Mouse (Mus musculus) kidney, adult 9 months (tissue): ENCODE results near the gene Tom1.

ENCODE experiments used
- DNase-seq: peaks from one replicate; pipeline ENCODE4 v3.0.0; 2022

The Tom1 gene

GRCm38 (mm10) chr8:75042974-75043373 lies 9.5 kb downstream of the Tom1 start:
- no peak for DNase-seq

GRCm38 (mm10) chr8:75046303-75046702 lies 12.8 kb downstream of the Tom1 start:
- DNase-seq = no peak

- DNase-seq = no peak
These were observed 14.3 kb downstream of the Tom1 start for GRCm38 (mm10) chr8:75047784-75048183.

DNA sequence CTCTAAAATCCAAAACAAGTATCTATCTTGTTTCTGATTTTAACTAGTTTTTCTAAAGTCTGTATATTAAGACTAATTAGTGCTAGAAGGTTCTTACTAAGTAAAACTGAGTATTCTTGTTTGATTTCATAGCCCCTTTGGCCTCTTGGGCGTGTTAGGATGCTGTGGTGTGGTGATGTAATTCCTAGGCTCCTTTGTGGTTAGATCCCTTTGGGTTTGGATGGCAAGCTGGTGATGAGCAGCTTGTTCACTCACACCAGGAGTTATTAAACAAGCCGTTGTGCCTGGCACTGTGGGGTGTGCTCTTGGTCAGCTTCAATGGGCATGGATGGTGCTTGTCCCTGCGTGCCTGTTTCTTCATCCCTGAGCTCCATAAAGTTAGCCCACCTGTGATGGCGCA lies 19.8 kb downstream of the Tom1 start:
- no peak for DNase-seq

DNA sequence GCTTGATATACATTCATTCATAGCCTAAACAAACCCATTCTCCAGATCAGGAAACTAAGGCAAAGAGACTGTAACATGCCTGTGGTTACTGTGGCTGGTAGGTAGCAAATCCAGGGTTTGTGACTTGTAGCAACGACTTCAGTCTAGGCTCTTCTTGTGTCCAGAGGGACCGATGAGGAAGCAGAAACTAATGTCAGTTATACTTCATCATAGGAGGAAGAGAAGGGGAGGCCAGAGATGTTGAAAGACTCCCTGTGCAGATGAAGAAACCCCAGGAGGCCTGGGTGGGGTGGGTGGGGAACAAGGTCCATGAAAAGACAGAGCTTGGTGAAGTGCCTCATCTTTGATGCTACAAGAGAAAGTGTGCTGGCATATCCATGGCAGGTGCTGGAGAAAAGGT lies 22.2 kb downstream of the Tom1 start:
- no peak for DNase-seq

GRCm38 (mm10) chr8:75060022-75060421 lies 26.5 kb downstream of the Tom1 start:
- no peak for DNase-seq

DNA sequence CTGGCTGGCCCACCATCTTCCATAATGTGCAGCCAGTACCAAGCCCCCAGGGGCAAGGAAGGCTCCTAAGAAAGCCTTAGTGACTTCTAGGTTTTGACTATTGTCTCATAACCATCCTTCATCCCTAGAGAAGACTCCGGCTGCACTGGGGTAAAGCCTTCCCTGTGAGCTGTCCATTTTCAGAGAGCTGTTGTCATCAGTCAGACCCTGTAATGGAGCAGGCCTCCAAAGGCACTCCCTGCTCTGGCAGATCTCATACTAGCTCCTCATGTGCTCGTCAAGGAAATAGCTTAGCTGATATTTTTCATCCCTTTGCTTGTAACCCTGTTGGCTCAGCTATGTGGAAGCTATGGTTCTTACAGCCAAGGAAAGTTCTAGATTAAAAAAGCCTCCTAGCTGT lies 27.3 kb downstream of the Tom1 start:
- no peak for DNase-seq

GRCm38 (mm10) chr8:75063290-75063689 lies 29.8 kb downstream of the Tom1 start:
- no peak for DNase-seq

DNA sequence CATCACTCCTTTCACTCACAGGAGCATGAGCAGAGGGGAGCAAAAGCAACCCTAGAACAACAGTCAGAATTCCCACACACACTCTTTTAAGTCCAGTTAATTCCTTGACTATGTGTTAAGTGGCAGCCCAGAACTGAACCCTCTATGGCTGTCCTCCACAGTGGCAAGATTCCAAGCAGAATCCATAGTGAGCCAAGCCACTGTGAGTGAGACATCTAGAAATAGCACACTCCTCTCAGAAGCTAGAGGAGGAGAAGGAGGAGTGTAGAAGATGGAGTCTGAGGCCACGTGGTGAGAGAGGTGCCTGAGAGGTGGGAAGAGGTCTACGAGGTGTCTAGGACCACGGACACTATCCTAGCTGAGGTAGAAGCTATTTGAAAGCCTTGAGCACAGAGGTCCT lies 31.3 kb downstream of the Tom1 start:
- no peak for DNase-seq

GRCm38 (mm10) chr8:75067287-75067686 lies 33.8 kb downstream of the Tom1 start:
- no peak for DNase-seq

DNA sequence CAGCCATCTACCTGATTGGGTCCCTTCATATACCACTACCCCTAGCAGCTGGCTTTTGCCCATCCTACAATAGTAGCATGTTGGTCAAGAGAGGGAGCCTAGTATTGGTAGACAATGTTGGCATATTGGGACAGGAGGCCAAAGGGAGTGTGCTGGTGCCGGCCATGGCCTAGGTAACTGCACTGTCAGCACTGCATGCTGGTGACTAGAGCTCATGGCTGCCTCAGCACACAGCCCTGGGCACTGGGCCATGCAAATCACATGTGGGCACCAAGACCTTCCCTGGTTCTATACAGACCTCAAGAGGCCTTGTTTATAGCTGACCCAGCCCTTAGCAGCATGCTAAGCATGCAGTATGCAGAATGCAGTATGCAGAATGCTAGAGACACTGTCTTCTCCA lies 36.8 kb downstream of the Tom1 start:
- no peak for DNase-seq

GRCm38 (mm10) chr8:75071627-75072346 lies 38.3 kb downstream of the Tom1 start:
- DNase-seq = peak; percentile 92

DNA sequence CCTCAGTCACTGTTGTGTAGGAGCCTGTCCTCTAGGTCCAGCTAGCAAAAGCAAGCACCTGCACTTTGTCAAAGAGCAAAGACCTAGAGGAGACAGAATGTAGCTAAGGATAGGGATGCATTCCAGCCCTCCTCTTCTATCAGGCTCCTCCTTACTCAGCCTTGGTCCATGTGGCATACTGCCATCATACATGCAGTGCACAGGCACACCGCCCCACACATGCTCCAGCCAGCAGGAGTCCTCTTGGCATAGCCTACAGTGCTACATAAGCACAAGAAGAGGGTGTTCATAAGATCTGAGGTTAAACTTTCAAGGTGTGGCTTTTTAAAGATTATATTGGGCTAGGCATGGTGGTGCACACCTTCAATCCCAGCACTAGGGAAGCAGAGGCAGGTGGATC lies 41.4 kb downstream of the Tom1 start:
- no peak for DNase-seq

DNA sequence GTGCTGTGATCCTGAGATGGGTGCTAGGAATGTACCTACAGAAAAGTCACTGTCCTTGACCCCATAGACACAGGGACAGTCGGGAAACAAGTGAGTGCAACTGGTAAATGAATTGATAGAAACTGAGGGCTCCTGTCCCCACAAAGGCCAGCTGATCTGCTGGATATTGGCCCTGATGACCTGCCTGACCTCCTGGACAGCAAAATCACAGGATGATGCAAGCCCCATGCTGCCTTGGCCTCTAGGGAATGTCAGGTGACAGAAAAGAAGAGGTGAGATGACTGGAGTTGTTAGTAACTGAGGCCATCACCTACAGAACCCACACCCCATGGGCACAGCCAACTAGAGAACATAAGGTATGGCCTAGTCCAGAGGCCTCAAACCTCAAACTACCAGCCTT lies 44.7 kb downstream of the Tom1 start:
- no peak for DNase-seq

DNA sequence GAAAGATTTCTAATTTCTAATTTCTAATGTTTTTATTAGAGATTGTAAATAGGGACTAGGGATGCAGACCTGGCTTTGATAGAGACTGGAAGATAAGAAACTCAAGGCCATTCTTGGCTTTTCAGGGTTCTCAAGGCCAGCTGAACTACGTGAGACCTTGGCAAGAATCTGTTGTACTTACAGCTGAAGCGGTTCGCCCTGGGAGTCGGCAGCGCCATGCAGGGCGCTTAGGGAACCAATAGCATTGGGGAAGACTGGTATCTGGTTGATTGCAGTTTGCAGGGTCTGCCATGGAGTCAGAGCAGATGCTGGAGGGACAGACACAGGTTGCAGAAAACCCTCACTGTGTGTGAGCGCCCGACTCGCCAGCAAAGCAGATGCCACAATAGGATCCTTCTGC lies 45.3 kb downstream of the Tom1 start:
- no peak for DNase-seq

DNA sequence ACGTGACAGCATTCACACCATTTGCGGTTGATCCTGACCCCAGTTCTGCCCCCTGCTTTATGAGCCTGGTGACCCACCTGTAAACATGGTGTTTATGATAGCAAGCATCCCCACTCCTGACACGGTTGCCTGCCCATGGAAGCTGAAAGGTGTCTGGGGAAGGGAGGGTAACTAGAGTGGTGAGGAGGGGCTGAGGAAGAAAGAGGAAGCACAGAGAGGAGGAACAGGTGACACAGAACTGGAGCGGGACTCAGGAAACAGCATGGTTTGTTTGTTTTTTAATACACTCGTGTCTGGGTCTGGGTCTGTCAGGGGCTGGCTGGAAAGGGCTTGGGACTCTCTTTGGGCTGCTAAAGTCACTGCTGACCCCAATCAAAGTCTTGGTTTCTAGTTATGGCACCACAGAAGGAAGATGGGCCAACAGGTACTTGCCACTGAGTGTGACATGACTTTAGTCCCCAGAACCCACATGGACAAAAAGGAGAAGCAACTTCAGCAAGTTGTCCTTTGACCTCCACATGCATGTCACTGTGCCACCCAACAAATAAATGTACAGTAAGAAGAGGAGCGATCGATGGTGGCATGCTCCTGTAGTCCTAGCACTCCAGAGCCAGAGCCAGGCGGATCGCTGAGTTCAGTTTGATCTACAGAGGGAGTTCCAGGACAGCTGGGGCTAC lies 48.0 kb downstream of the Tom1 start:
- no peak for DNase-seq

DNA sequence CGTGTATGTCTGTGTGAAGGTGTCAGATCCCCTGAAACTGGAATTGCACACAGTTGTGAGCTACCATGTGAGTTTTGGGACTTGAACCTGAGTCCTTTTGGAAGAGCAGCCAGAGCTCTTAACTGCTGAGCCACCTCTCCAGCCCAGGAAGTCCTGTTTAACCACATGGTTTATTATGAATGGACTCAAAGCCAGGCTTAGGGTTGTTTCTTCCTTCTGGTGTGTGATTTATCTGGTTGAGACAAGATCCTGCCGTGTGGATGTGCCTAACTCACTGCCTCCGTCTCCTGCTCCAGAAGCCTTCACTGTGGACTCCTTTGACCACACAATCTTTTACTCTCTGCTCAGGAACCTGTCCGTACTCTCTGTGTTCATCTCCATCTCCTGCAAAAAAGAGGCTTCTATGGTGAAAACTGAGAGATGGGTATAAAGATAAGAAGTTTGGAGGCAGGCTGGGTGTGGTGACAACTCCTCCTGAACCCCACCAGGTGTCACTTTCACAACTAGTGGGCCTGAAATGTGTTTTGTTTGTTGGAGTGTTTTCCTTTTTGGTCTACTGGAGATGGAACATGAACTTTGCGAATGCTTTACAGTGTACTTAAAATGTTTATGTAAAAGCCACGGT lies 48.8 kb downstream of the Tom1 start:
- no peak for DNase-seq

DNA sequence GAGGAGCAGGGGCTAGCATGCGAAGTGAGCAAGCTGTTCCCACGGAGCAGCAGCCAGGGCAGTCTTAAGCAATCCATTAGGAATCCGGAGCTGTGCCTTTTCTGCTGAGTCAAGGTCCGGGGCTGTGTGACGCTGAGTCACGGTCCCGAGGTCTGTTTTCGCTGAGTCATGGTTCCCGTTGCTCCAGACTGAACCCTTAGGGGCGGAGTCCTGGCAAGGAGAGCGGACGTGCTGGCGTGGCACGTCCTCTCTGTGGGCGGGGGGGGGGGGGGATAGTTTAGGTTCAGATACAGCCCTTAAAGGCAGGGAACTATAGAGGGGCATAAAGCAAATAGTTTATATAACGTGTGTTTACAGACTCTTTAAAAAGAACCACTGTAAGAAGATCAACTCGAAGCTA lies 50.3 kb downstream of the Tom1 start:
- DNase-seq = peak; percentile 98

- DNase-seq = no peak
These were observed 51.0 kb downstream of the Tom1 start for GRCm38 (mm10) chr8:75084382-75085064.

- no peak for DNase-seq
These were observed 52.5 kb downstream of the Tom1 start for GRCm38 (mm10) chr8:75086002-75086401.

GRCm38 (mm10) chr8:75087127-75087526 lies 53.6 kb downstream of the Tom1 start:
- DNase-seq = peak; percentile 77

GRCm38 (mm10) chr8:75088989-75089881 lies 55.7 kb downstream of the Tom1 start:
- peak; percentile 97 for DNase-seq
